Comparison of ENCODE assay signal across 9 mouse cellular contexts in the genomic region with DNA sequence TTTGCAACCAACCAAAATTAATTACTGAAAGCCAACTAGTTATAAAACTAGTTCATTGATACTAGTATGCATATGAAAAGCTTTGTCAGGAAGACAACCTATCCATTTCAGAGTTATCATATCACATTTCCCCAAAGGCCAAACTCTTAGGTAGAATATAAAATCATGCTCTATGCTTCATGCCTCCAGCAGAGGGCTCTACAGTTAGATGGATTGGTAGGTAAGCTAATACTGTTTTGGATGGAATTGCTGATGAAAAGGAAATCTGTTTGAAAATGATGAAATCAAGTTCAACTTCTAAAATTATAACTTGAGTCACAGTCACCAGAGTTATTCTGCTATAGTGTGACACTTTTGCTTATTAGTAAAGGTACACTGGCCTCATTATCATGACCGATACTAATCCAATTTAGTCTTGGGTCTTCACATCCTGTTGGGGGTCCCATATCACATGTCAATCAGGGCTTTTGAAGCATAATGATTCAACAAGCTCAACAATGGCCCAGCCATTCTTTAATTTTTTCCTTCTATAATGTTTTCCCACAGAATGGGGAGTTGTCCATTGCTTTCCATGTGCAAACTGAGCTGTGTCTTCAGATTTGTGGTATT.
DNase-seq lines count a peak whose midpoint lies in the region; ATAC-seq and TF ChIP-seq lines count a peak whose summit lies in the region.
"Had no signal": no experiment of that assay in that cellular context is flagged by ENCODE, and none has a peak within 500 bp of the region (broad histone marks: within the 10 kb centered on the region; RNA-seq: fewer than 3 reads in every experiment).

No protein-coding gene starts in this region.

- TF ChIP-seq POLR2A in liver, adult 2 months (IDR thresholded peaks at IDR 0.05; ENCODE audit: extremely low read depth, insufficient read depth, low read length) = no peak

- no peak overlapping the region for H3K9ac ChIP-seq in embryonic facial prominence, embryonic 11.5 days (replicated peaks; ENCODE audit: low read length)
- no peak overlapping the region for H3K9ac ChIP-seq in liver, adult 2 months (ENCODE audit: low read depth, low read length)
- no peak overlapping the region for H3K9ac ChIP-seq in midbrain, postnatal 0 days (replicated peaks; ENCODE audit: low read length, poor library complexity, severe bottlenecking)

- no peak for TF ChIP-seq CTCF in liver, adult 2 months (IDR thresholded peaks at IDR 0.05; ENCODE audit: low read depth, low read length)
- TF ChIP-seq CTCF in midbrain, postnatal 0 days (IDR thresholded peaks at IDR 0.05) = peak; percentile 89

- ATAC-seq in embryonic facial prominence, embryonic 11.5 days (replicated peaks; ENCODE audit: insufficient number of reproducible peaks, low FRiP score, low TSS enrichment, low read depth) = no peak
- ATAC-seq in midbrain, postnatal 0 days (ENCODE audit: low FRiP score) = no peak

- H3K27me3 ChIP-seq in embryonic facial prominence, embryonic 11.5 days (ENCODE audit: control insufficient read depth, insufficient read depth, low read length) = no peaks in the 10 kb centered on the region
- H3K27me3 ChIP-seq in embryonic facial prominence, embryonic 10.5 days (replicated peaks; ENCODE audit: low read depth, poor library complexity, severe bottlenecking) = no peaks in the 10 kb centered on the region
- H3K27me3 ChIP-seq in liver, adult 2 months (ENCODE audit: control insufficient read depth, insufficient read depth, low read length) = no peaks in the 10 kb centered on the region
- H3K27me3 ChIP-seq in midbrain, postnatal 0 days (ENCODE audit: insufficient read depth, low read length) = no peaks in the 10 kb centered on the region

- peak; percentile 52 for DNase-seq in embryonic facial prominence, embryonic 11.5 days (ENCODE audit: low spot score)
- no peak for DNase-seq in embryonic facial prominence, embryonic 10.5 days (ENCODE audit: low spot score)
- peak; percentile 2 for DNase-seq in liver, adult 2 months (ENCODE audit: extremely low read depth, low read depth, low spot score)
- DNase-seq in liver = no peak
- DNase-seq in embryo, embryonic 10.5 days (ENCODE audit: low spot score) = peak; percentile 28
- peak; percentile 46 for DNase-seq in midbrain, postnatal 0 days (ENCODE audit: low spot score)
- DNase-seq in spleen, postnatal 36 days (ENCODE audit: low spot score in 2 of 2) = no peak
- no peak for DNase-seq in urinary bladder, postnatal 14 days (ENCODE audit: low spot score)
- DNase-seq: heart, postnatal 36 days had no signal

- H3K4me3 ChIP-seq in embryonic facial prominence, embryonic 11.5 days (ENCODE audit: low read depth, low read length) = no peak overlapping the region
- no peak overlapping the region for H3K4me3 ChIP-seq in embryonic facial prominence, embryonic 10.5 days
- H3K4me3 ChIP-seq in liver, adult 2 months (ENCODE audit: insufficient read depth, low read depth, low read length) = no peak overlapping the region
- H3K4me3 ChIP-seq in midbrain, postnatal 0 days (ENCODE audit: low read depth, low read length) = no peak overlapping the region

- no peaks in the 10 kb centered on the region for H3K79me2 ChIP-seq in liver, adult 2 months (ENCODE audit: control insufficient read depth, insufficient read depth, low read length)

- no peaks in the 10 kb centered on the region; the same call in 1 of the 2 replicates for H3K36me3 ChIP-seq in embryonic facial prominence, embryonic 11.5 days (replicated peaks; ENCODE audit: control insufficient read depth, insufficient read depth, low read depth, low read length)
- peaks cover 20% of the 10 kb centered on the region; the same call in 1 of the 2 replicates for H3K36me3 ChIP-seq in embryonic facial prominence, embryonic 10.5 days (replicated peaks)
- no peaks in the 10 kb centered on the region for H3K36me3 ChIP-seq in liver, adult 2 months (ENCODE audit: control insufficient read depth, insufficient read depth, low read length)
- peaks cover 24% of the 10 kb centered on the region for H3K36me3 ChIP-seq in midbrain, postnatal 0 days (ENCODE audit: insufficient read depth, low read length)

- no peaks in the 10 kb centered on the region for H3K9me3 ChIP-seq in embryonic facial prominence, embryonic 11.5 days (replicated peaks; ENCODE audit: control insufficient read depth, low read length)
- no peaks in the 10 kb centered on the region for H3K9me3 ChIP-seq in embryonic facial prominence, embryonic 10.5 days
- no peaks in the 10 kb centered on the region for H3K9me3 ChIP-seq in midbrain, postnatal 0 days (ENCODE audit: low read length)

- no peaks in the 10 kb centered on the region for H3K4me1 ChIP-seq in embryonic facial prominence, embryonic 11.5 days (ENCODE audit: control insufficient read depth, insufficient read depth, low read length)
- H3K4me1 ChIP-seq in embryonic facial prominence, embryonic 10.5 days = 0 out of 2 replicates have a peak, but pooled peaks cover 3% of the 10 kb centered on the region
- H3K4me1 ChIP-seq in liver, adult 2 months (ENCODE audit: control insufficient read depth, insufficient read depth, low read length) = no peaks in the 10 kb centered on the region
- no peaks in the 10 kb centered on the region for H3K4me1 ChIP-seq in midbrain, postnatal 0 days (ENCODE audit: insufficient read depth, low read length)

- no peak overlapping the region for H3K27ac ChIP-seq in embryonic facial prominence, embryonic 11.5 days (replicated peaks; ENCODE audit: low read depth, low read length)
- no peak overlapping the region for H3K27ac ChIP-seq in embryonic facial prominence, embryonic 10.5 days (replicated peaks)
- no peak overlapping the region for H3K27ac ChIP-seq in liver, adult 2 months (replicated peaks; ENCODE audit: insufficient read depth, low read depth, low read length)
- H3K27ac ChIP-seq in midbrain, postnatal 0 days (ENCODE audit: low read depth, low read length) = no peak overlapping the region

- no peak overlapping the region for H3K4me2 ChIP-seq in embryonic facial prominence, embryonic 11.5 days (ENCODE audit: low read depth, low read length)
- no peak overlapping the region for H3K4me2 ChIP-seq in midbrain, postnatal 0 days (ENCODE audit: low read depth, low read length, poor library complexity, severe bottlenecking)

- 89% methylated on average over 1 of the region's 1 CpGs for WGBS in embryonic facial prominence, embryonic 11.5 days
- 85% methylated on average over 1 of the region's 1 CpGs for WGBS in embryonic facial prominence, embryonic 10.5 days
- 97% methylated on average over 1 of the region's 1 CpGs for WGBS in liver, adult 2 months
- 81% methylated on average over 1 of the region's 1 CpGs for WGBS in midbrain, postnatal 0 days

Comparison
In these comparisons a context has a peak if more than half of its experiments do, and no peak if none do; other contexts are left out.
1. DNase-seq: peak in embryonic facial prominence, embryonic 11.5 days (single experiment), liver, adult 2 months (single experiment), embryo, embryonic 10.5 days (single experiment) and midbrain, postnatal 0 days (single experiment); none in embryonic facial prominence, embryonic 10.5 days (single experiment), liver (single experiment), spleen, postnatal 36 days (0 of 2) and urinary bladder, postnatal 14 days (single experiment).